Comparison of ENCODE assay signal across 9 mouse cellular contexts in the genomic region with DNA sequence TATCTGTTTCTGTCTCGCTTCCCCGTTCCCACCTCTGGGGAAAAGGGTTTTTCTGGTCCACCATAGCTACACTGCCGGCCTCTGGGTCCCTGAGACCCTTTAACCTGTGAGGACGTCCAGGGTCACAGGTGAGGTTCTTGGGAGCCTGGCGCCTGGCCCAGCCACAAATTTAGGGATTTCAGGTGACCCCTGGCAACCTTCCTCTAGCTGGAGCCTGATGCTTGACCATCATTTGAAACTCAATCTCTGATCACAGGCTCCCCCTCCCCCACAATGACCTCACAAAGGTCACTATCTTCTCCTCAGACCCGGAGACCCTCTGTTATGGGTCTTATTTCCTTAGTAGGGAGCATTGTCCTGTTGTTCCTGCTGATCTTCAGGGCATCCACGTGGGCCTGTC. TPM values are rescaled to one million over a fixed set of nuclear protein-coding genes. Genes with fewer than 3 reads are reported as not detected.
DNase-seq lines count a peak whose midpoint lies in the region; ATAC-seq and TF ChIP-seq lines count a peak whose summit lies in the region.
"Had no signal": no experiment of that assay in that cellular context is flagged by ENCODE, and none has a peak within 500 bp of the region (broad histone marks: within the 10 kb centered on the region; RNA-seq: fewer than 3 reads in every experiment).

No protein-coding gene starts in this region.

- H3K9me3 ChIP-seq in kidney, embryonic 16.5 days (ENCODE audit: low read length) = no peaks in the 10 kb centered on the region
- no peaks in the 10 kb centered on the region for H3K9me3 ChIP-seq in embryonic facial prominence, embryonic 12.5 days
- no peaks in the 10 kb centered on the region for H3K9me3 ChIP-seq in hindbrain, embryonic 13.5 days
- H3K9me3 ChIP-seq in midbrain, postnatal 0 days (ENCODE audit: low read length) = no peaks in the 10 kb centered on the region
- H3K9me3 ChIP-seq in liver, postnatal 0 days (ENCODE audit: low read length) = no peaks in the 10 kb centered on the region

- ATAC-seq in kidney, embryonic 16.5 days (ENCODE audit: low FRiP score, low TSS enrichment) = no peak
- no peak for ATAC-seq in embryonic facial prominence, embryonic 12.5 days (ENCODE audit: insufficient number of reproducible peaks, insufficient read depth, low FRiP score, low TSS enrichment)
- ATAC-seq in hindbrain, embryonic 13.5 days (ENCODE audit: low FRiP score) = no peak
- ATAC-seq in midbrain, postnatal 0 days (ENCODE audit: low FRiP score) = no peak
- ATAC-seq in erythroblast, adult 5-6 weeks (replicated peaks; ENCODE audit: low FRiP score, poor library complexity, severe bottlenecking) = no peak
- ATAC-seq in liver, postnatal 0 days = no peak

- no peaks in the 10 kb centered on the region for H3K27me3 ChIP-seq in kidney, embryonic 16.5 days (ENCODE audit: insufficient read depth, low read length)
- H3K27me3 ChIP-seq in embryonic facial prominence, embryonic 12.5 days = no peaks in the 10 kb centered on the region
- no peaks in the 10 kb centered on the region for H3K27me3 ChIP-seq in hindbrain, embryonic 13.5 days
- no peaks in the 10 kb centered on the region for H3K27me3 ChIP-seq in midbrain, postnatal 0 days (ENCODE audit: insufficient read depth, low read length)
- H3K27me3 ChIP-seq in liver, postnatal 0 days (ENCODE audit: insufficient read depth, low read length) = peaks cover 11% of the 10 kb centered on the region; the same call in 1 of the 2 replicates

- DNase-seq in kidney, adult 18-20 months = no peak
- DNase-seq in midbrain, postnatal 0 days (ENCODE audit: low spot score) = no peak
- DNase-seq in spleen, postnatal 4 days (ENCODE audit: low spot score in 2 of 2) = no peak
- no peak for DNase-seq in liver, postnatal 0 days

- H3K4me2 ChIP-seq in kidney, embryonic 16.5 days (replicated peaks; ENCODE audit: low read depth, low read length) = peak overlapping the region; percentile 71
- H3K4me2 ChIP-seq in embryonic facial prominence, embryonic 12.5 days (replicated peaks) = peak overlapping the region; percentile 90
- peak overlapping the region; percentile 96 for H3K4me2 ChIP-seq in hindbrain, embryonic 13.5 days
- H3K4me2 ChIP-seq in midbrain, postnatal 0 days (ENCODE audit: low read depth, low read length, poor library complexity, severe bottlenecking) = peak overlapping the region; percentile 89
- H3K4me2 ChIP-seq in liver, postnatal 0 days (ENCODE audit: low read depth, low read length) = no peak overlapping the region

- no peak for TF ChIP-seq EP300 in liver, postnatal 0 days (IDR thresholded peaks at IDR 0.05; ENCODE audit: low read depth)

- peak overlapping the region; percentile 69 for H3K4me3 ChIP-seq in kidney, embryonic 16.5 days (ENCODE audit: low read length)
- H3K4me3 ChIP-seq in embryonic facial prominence, embryonic 12.5 days = peak overlapping the region; percentile 81
- H3K4me3 ChIP-seq in hindbrain, embryonic 13.5 days = peak overlapping the region; percentile 88
- peak overlapping the region; percentile 90; the same call in 1 of the 2 replicates for H3K4me3 ChIP-seq in midbrain, postnatal 0 days (ENCODE audit: low read depth, low read length)
- no peak overlapping the region for H3K4me3 ChIP-seq in liver, postnatal 0 days (ENCODE audit: low read depth, low read length)

- no peak for TF ChIP-seq CTCF in midbrain, postnatal 0 days (IDR thresholded peaks at IDR 0.05)
- TF ChIP-seq CTCF in liver, postnatal 0 days (IDR thresholded peaks at IDR 0.05; ENCODE audit: low read depth) = no peak

- no peak overlapping the region; the same call in 1 of the 2 replicates for H3K27ac ChIP-seq in kidney, embryonic 16.5 days (ENCODE audit: low read length)
- H3K27ac ChIP-seq in embryonic facial prominence, embryonic 12.5 days = peak overlapping the region; percentile 46; the same call in 1 of the 2 replicates
- H3K27ac ChIP-seq in hindbrain, embryonic 13.5 days = 0 out of 2 replicates have a peak overlapping the region, but pooled peaks have one; percentile 30
- H3K27ac ChIP-seq in midbrain, postnatal 0 days (ENCODE audit: low read depth, low read length) = no peak overlapping the region
- no peak overlapping the region for H3K27ac ChIP-seq in liver, postnatal 0 days (ENCODE audit: low read depth)

- H3K36me3 ChIP-seq in kidney, embryonic 16.5 days (ENCODE audit: insufficient read depth, low read length) = peaks cover 8% of the 10 kb centered on the region; the same call in 1 of the 2 replicates
- peaks cover 44% of the 10 kb centered on the region for H3K36me3 ChIP-seq in embryonic facial prominence, embryonic 12.5 days
- H3K36me3 ChIP-seq in hindbrain, embryonic 13.5 days = peaks cover 32% of the 10 kb centered on the region
- peaks cover 4% of the 10 kb centered on the region; the same call in 1 of the 2 replicates for H3K36me3 ChIP-seq in midbrain, postnatal 0 days (ENCODE audit: insufficient read depth, low read length)
- no peaks in the 10 kb centered on the region for H3K36me3 ChIP-seq in liver, postnatal 0 days (replicated peaks; ENCODE audit: insufficient read depth, low read length)

- WGBS in kidney, embryonic 16.5 days = 34% methylated on average over 7 of the region's 7 CpGs
- WGBS in embryonic facial prominence, embryonic 12.5 days = 47% methylated on average over 7 of the region's 7 CpGs
- 76% methylated on average over 7 of the region's 7 CpGs for WGBS in hindbrain, embryonic 13.5 days
- 78% methylated on average over 7 of the region's 7 CpGs for WGBS in midbrain, postnatal 0 days
- WGBS in liver, postnatal 0 days (ENCODE audit: insufficient replicate concordance) = 63% methylated on average over 7 of the region's 7 CpGs

- H3K4me1 ChIP-seq in kidney, embryonic 16.5 days (ENCODE audit: insufficient read depth, low read length) = peaks cover 58% of the 10 kb centered on the region
- H3K4me1 ChIP-seq in embryonic facial prominence, embryonic 12.5 days = peaks cover 57% of the 10 kb centered on the region
- H3K4me1 ChIP-seq in hindbrain, embryonic 13.5 days (replicated peaks) = peaks cover 66% of the 10 kb centered on the region
- H3K4me1 ChIP-seq in midbrain, postnatal 0 days (ENCODE audit: insufficient read depth, low read length) = peaks cover 16% of the 10 kb centered on the region; the same call in 1 of the 2 replicates
- peaks cover 7% of the 10 kb centered on the region for H3K4me1 ChIP-seq in liver, postnatal 0 days (ENCODE audit: insufficient read depth)

- H3K9ac ChIP-seq in kidney, embryonic 16.5 days (replicated peaks; ENCODE audit: low read length) = peak overlapping the region; percentile 75
- H3K9ac ChIP-seq in embryonic facial prominence, embryonic 12.5 days = peak overlapping the region; percentile 94
- H3K9ac ChIP-seq in hindbrain, embryonic 13.5 days = peak overlapping the region; percentile 98
- no peak overlapping the region for H3K9ac ChIP-seq in midbrain, postnatal 0 days (replicated peaks; ENCODE audit: low read length, poor library complexity, severe bottlenecking)
- H3K9ac ChIP-seq in liver, postnatal 0 days (replicated peaks) = no peak overlapping the region

RNA-seq across cellular contexts. Expression of a gene that starts 3.8 kb away (rescaled TPM):
- 30.6 and 44.9 TPM in 2 replicates for polyA plus RNA-seq in kidney, embryonic 16.5 days (2015; fragmentation: Nextera tagmentation; extraction: Ambion mirVana)
- 56.8 and 60.6 TPM in 2 replicates for polyA plus RNA-seq in embryonic facial prominence, embryonic 12.5 days (2016; fragmentation: Nextera tagmentation; extraction: Ambion mirVana)
- 34.0 and 38.5 TPM in 2 replicates for polyA plus RNA-seq in hindbrain, embryonic 13.5 days (2015; fragmentation: Nextera tagmentation; extraction: Ambion mirVana)
- 17.4 and 34.0 TPM in 2 replicates for total RNA-seq in midbrain, postnatal 0 days (2014; rRNA removed)
- polyA plus RNA-seq in midbrain, postnatal 0 days (2015; fragmentation: Nextera tagmentation; extraction: Ambion mirVana) = 14.1 and 16.2 TPM in 2 replicates
- not detected in 2 replicates for total RNA-seq in erythroblast, adult 5-6 weeks (2015; ENCODE audit: low replicate concordance)
- not detected in 2 replicates for total RNA-seq in erythroblast, adult 5-6 weeks (2017; ENCODE audit: low replicate concordance)
- polyA plus RNA-seq in liver, postnatal 0 days (2015; fragmentation: Nextera tagmentation; extraction: Ambion mirVana) = 2.1 and 3.1 TPM in 2 replicates

RNA-seq across cellular contexts. Expression of a gene that starts 24.3 kb away (rescaled TPM):
- polyA plus RNA-seq in kidney, embryonic 16.5 days (2015; fragmentation: Nextera tagmentation; extraction: Ambion mirVana) = 0.74 and 0.78 TPM in 2 replicates
- polyA plus RNA-seq in embryonic facial prominence, embryonic 12.5 days (2016; fragmentation: Nextera tagmentation; extraction: Ambion mirVana) = 1.6 and 1.7 TPM in 2 replicates
- polyA plus RNA-seq in hindbrain, embryonic 13.5 days (2015; fragmentation: Nextera tagmentation; extraction: Ambion mirVana) = 1.1 and 1.2 TPM in 2 replicates
- total RNA-seq in midbrain, postnatal 0 days (2014; rRNA removed) = 1.1 and 1.5 TPM in 2 replicates
- 0.81 and 0.91 TPM in 2 replicates for polyA plus RNA-seq in midbrain, postnatal 0 days (2015; fragmentation: Nextera tagmentation; extraction: Ambion mirVana)
- not detected in 2 replicates for total RNA-seq in erythroblast, adult 5-6 weeks (2015; ENCODE audit: low replicate concordance)
- not detected in 2 replicates for total RNA-seq in erythroblast, adult 5-6 weeks (2017; ENCODE audit: low replicate concordance)
- 0.08 and 0.09 TPM in 2 replicates for polyA plus RNA-seq in liver, postnatal 0 days (2015; fragmentation: Nextera tagmentation; extraction: Ambion mirVana)

RNA-seq across cellular contexts. Expression of a gene that starts 53.0 kb away (rescaled TPM):
- polyA plus RNA-seq in kidney, embryonic 16.5 days (2015; fragmentation: Nextera tagmentation; extraction: Ambion mirVana) = 0.39 and 0.57 TPM in 2 replicates
- polyA plus RNA-seq in embryonic facial prominence, embryonic 12.5 days (2016; fragmentation: Nextera tagmentation; extraction: Ambion mirVana) = 0.12 TPM in 1 of 2 replicates, not detected in the other
- polyA plus RNA-seq in hindbrain, embryonic 13.5 days (2015; fragmentation: Nextera tagmentation; extraction: Ambion mirVana) = not detected in 2 replicates
- 0.52 TPM in 1 of 2 replicates, not detected in the other for total RNA-seq in midbrain, postnatal 0 days (2014; rRNA removed)
- polyA plus RNA-seq in midbrain, postnatal 0 days (2015; fragmentation: Nextera tagmentation; extraction: Ambion mirVana) = 0.22 TPM in 1 of 2 replicates, not detected in the other
- total RNA-seq in erythroblast, adult 5-6 weeks (2015; ENCODE audit: low replicate concordance) = 19.4 and 26.3 TPM in 2 replicates
- total RNA-seq in erythroblast, adult 5-6 weeks (2017; ENCODE audit: low replicate concordance) = 8.8 and 17.1 TPM in 2 replicates
- polyA plus RNA-seq in liver, postnatal 0 days (2015; fragmentation: Nextera tagmentation; extraction: Ambion mirVana) = 13.3 and 13.7 TPM in 2 replicates

RNA-seq across cellular contexts. Expression of a gene that starts 56.9 kb away (rescaled TPM):
- polyA plus RNA-seq in kidney, embryonic 16.5 days (2015; fragmentation: Nextera tagmentation; extraction: Ambion mirVana) = 0.14 and 0.15 TPM in 2 replicates
- polyA plus RNA-seq in embryonic facial prominence, embryonic 12.5 days (2016; fragmentation: Nextera tagmentation; extraction: Ambion mirVana) = not detected in 2 replicates
- polyA plus RNA-seq in hindbrain, embryonic 13.5 days (2015; fragmentation: Nextera tagmentation; extraction: Ambion mirVana) = not detected in 2 replicates
- total RNA-seq in midbrain, postnatal 0 days (2014; rRNA removed) = 0.52 TPM in 1 of 2 replicates, not detected in the other
- 0.31 and 0.74 TPM in 2 replicates for polyA plus RNA-seq in midbrain, postnatal 0 days (2015; fragmentation: Nextera tagmentation; extraction: Ambion mirVana)
- 51.6 and 66.7 TPM in 2 replicates for total RNA-seq in erythroblast, adult 5-6 weeks (2015; ENCODE audit: low replicate concordance)
- total RNA-seq in erythroblast, adult 5-6 weeks (2017; ENCODE audit: low replicate concordance) = 23.8 and 33.6 TPM in 2 replicates
- 9.3 and 10.3 TPM in 2 replicates for polyA plus RNA-seq in liver, postnatal 0 days (2015; fragmentation: Nextera tagmentation; extraction: Ambion mirVana)

RNA-seq across cellular contexts. Expression of a gene that starts 56.9 kb away (rescaled TPM):
- polyA plus RNA-seq in kidney, embryonic 16.5 days (2015; fragmentation: Nextera tagmentation; extraction: Ambion mirVana) = not detected in 2 replicates
- polyA plus RNA-seq in embryonic facial prominence, embryonic 12.5 days (2016; fragmentation: Nextera tagmentation; extraction: Ambion mirVana) = not detected in 2 replicates
- not detected in 2 replicates for polyA plus RNA-seq in hindbrain, embryonic 13.5 days (2015; fragmentation: Nextera tagmentation; extraction: Ambion mirVana)
- total RNA-seq in midbrain, postnatal 0 days (2014; rRNA removed) = not detected in 2 replicates
- polyA plus RNA-seq in midbrain, postnatal 0 days (2015; fragmentation: Nextera tagmentation; extraction: Ambion mirVana) = not detected in 2 replicates
- total RNA-seq in erythroblast, adult 5-6 weeks (2015; ENCODE audit: low replicate concordance) = not detected in 2 replicates
- total RNA-seq in erythroblast, adult 5-6 weeks (2017; ENCODE audit: low replicate concordance) = not detected in 2 replicates
- polyA plus RNA-seq in liver, postnatal 0 days (2015; fragmentation: Nextera tagmentation; extraction: Ambion mirVana) = not detected in 2 replicates
- polyA plus RNA-seq: gonadal fat pad, adult 2 months had no signal

Comparison
In these comparisons a context has a peak if more than half of its experiments do, and no peak if none do; other contexts are left out.
1. H3K27ac ChIP-seq: peak in embryonic facial prominence, embryonic 12.5 days (single experiment) and hindbrain, embryonic 13.5 days (single experiment); none in kidney, embryonic 16.5 days (single experiment), midbrain, postnatal 0 days (single experiment) and liver, postnatal 0 days (single experiment).
2. H3K9ac ChIP-seq: peak in kidney, embryonic 16.5 days (single experiment), embryonic facial prominence, embryonic 12.5 days (single experiment) and hindbrain, embryonic 13.5 days (single experiment); none in midbrain, postnatal 0 days (single experiment) and liver, postnatal 0 days (single experiment).